In the genomic region with DNA sequence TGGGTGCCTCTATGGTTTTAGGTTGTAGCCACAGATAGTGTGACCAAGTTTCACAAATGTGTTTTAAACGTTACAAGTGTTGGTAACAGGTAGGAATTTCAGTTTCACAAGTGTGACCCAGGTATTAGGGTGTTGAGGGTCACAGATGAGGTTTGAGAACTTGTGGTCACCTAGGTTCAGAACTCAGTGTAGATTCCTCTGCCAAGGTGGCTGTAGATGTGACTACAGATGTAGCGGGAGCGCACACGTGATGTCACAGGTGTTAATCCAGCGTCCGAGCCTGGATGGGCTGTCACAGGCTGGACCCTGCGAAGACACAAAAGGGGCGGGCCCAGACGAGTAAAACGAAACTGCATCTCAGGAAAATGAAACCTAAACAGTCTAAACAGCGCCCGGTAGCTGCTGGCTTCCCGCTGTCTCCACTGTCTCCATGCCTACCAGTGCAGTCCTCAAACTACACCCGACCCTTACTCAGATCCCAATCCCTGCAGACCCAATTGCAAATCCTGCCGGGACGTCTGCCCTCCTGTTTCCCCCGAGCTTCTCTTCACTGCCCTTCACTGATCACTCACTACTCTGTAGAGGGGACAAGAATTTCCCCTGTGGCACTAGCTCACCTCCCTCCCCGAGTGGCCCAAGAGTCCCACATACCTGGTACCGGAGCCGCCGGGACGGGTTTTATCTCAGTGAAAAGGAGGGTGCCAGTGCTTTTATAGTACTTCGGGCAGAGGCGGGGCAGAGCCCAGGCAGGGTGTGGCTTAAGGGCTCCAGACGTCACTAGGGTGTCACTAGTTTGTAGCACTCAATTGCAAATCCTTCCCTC, we compare ENCODE assay signal across 8 mouse cellular contexts. TPM values are rescaled to one million over a fixed set of nuclear protein-coding genes. Genes with fewer than 3 reads are reported as not detected.
DNase-seq lines count a peak whose midpoint lies in the region; ATAC-seq and TF ChIP-seq lines count a peak whose summit lies in the region.

Irf7 (minus strand) TSS at position 743 of the 823 bp plus-strand sequence.

- H3K9me3 ChIP-seq in forebrain, embryonic 11.5 days (ENCODE audit: control insufficient read depth, low read length): no peaks in the 10 kb centered on the region
- no peaks in the 10 kb centered on the region for H3K9me3 ChIP-seq in limb, embryonic 10.5 days (replicated peaks)
- no peaks in the 10 kb centered on the region for H3K9me3 ChIP-seq in midbrain, embryonic 10.5 days (replicated peaks)

- peaks cover 5% of the 10 kb centered on the region; the same call in 1 of the 2 replicates for H3K4me1 ChIP-seq in forebrain, embryonic 11.5 days (replicated peaks; ENCODE audit: control insufficient read depth, insufficient read depth, low read length)
- peaks cover 23% of the 10 kb centered on the region for H3K4me1 ChIP-seq in limb, embryonic 10.5 days
- H3K4me1 ChIP-seq in midbrain, embryonic 10.5 days: peaks cover 19% of the 10 kb centered on the region
- H3K4me1 ChIP-seq in spleen, adult 2 months (ENCODE audit: control insufficient read depth, insufficient read depth, insufficient read length): peaks cover 17% of the 10 kb centered on the region

- H3K27me3 ChIP-seq in forebrain, embryonic 11.5 days (ENCODE audit: control insufficient read depth, insufficient read depth, low read length): no peaks in the 10 kb centered on the region
- H3K27me3 ChIP-seq in limb, embryonic 10.5 days (ENCODE audit: low read depth, poor library complexity, severe bottlenecking): no peaks in the 10 kb centered on the region
- no peaks in the 10 kb centered on the region for H3K27me3 ChIP-seq in midbrain, embryonic 10.5 days (ENCODE audit: low read depth, poor library complexity, severe bottlenecking)
- no peaks in the 10 kb centered on the region for H3K27me3 ChIP-seq in spleen, adult 2 months (ENCODE audit: control insufficient read depth, insufficient read depth, low read length)

- peak within 1 kb of the TSS; percentile 37 for H3K9ac ChIP-seq in forebrain, embryonic 11.5 days (ENCODE audit: low read length)

- peak; percentile 41; the same call in 1 of the 2 replicates for TF ChIP-seq POLR2A in spleen, adult 2 months (IDR thresholded peaks at IDR 0.05; ENCODE audit: low read depth, low read length)

- peaks cover 3% of the 10 kb centered on the region; the same call in 1 of the 2 replicates for H3K36me3 ChIP-seq in forebrain, embryonic 11.5 days (ENCODE audit: control insufficient read depth, insufficient read depth, low read length)
- H3K36me3 ChIP-seq in limb, embryonic 10.5 days: peaks cover 38% of the 10 kb centered on the region
- peaks cover 38% of the 10 kb centered on the region for H3K36me3 ChIP-seq in midbrain, embryonic 10.5 days
- H3K36me3 ChIP-seq in spleen, adult 2 months (ENCODE audit: control insufficient read depth, insufficient read depth, low read length): peaks cover 29% of the 10 kb centered on the region

- H3K4me3 ChIP-seq in forebrain, embryonic 11.5 days (ENCODE audit: low read depth, low read length): peak within 1 kb of the TSS; percentile 15
- H3K4me3 ChIP-seq in limb, embryonic 10.5 days: peak within 1 kb of the TSS; percentile 46
- H3K4me3 ChIP-seq in midbrain, embryonic 10.5 days: peak within 1 kb of the TSS; percentile 49
- H3K4me3 ChIP-seq in spleen, adult 2 months (ENCODE audit: extremely low read depth, insufficient read depth, insufficient read length): peak within 1 kb of the TSS; percentile 74

- peak within 1 kb of the TSS; percentile 52 for H3K4me2 ChIP-seq in forebrain, embryonic 11.5 days (ENCODE audit: low read depth, low read length, severe bottlenecking)

- no peak for TF ChIP-seq CTCF in spleen, adult 2 months (IDR thresholded peaks at IDR 0.05; ENCODE audit: extremely low read depth, insufficient read depth, insufficient read length, insufficient replicate concordance)

- DNase-seq in adrenal gland, postnatal 25 days: peak; percentile 69
- DNase-seq in forebrain, embryonic 11.5 days (ENCODE audit: low spot score): no peak
- peak; percentile 73 to 77 for DNase-seq in heart, postnatal 36 days
- DNase-seq in limb, embryonic 10.5 days (ENCODE audit: low spot score): no peak
- no peak for DNase-seq in midbrain, embryonic 10.5 days (ENCODE audit: low spot score)
- peak; percentile 66 to 77 for DNase-seq in spleen, adult 2 months (ENCODE audit: low read depth in 1 of 2, low spot score in 2 of 2)
- DNase-seq in left cerebral cortex, adult 11 months (ENCODE audit: low spot score): no peak

- WGBS in forebrain, embryonic 11.5 days: 14% methylated on average over 25 of the region's 25 CpGs
- WGBS in limb, embryonic 10.5 days: 14% methylated on average over 25 of the region's 25 CpGs
- 14% methylated on average over 25 of the region's 25 CpGs for WGBS in midbrain, embryonic 10.5 days
- WGBS in spleen, adult 2 months: under 1% methylated on average over 25 of the region's 25 CpGs

- intact Hi-C loops in heart, postnatal 36 days (cut with DNase I): loop anchor here (2.0 kb wide), 1 partner anchor 97 kb away; no protein-coding TSS in a partner anchor

- no peak within 1 kb of the TSS for H3K27ac ChIP-seq in forebrain, embryonic 11.5 days (ENCODE audit: low read depth, low read length)
- peak within 1 kb of the TSS; percentile 11 for H3K27ac ChIP-seq in limb, embryonic 10.5 days
- H3K27ac ChIP-seq in midbrain, embryonic 10.5 days (replicated peaks): no peak within 1 kb of the TSS
- peak within 1 kb of the TSS; percentile 90 for H3K27ac ChIP-seq in spleen, adult 2 months (ENCODE audit: insufficient read depth, low read length)

- peak; percentile 83 for ATAC-seq in CD4-positive, CD25-positive, alpha-beta regulatory T cell, adult 4 months
- peak; percentile 32; the same call in 1 of the 2 replicates for ATAC-seq in forebrain, embryonic 11.5 days (replicated peaks; ENCODE audit: low FRiP score)

RNA-seq across cellular contexts. Expression of gene Irf7, which starts in this region (rescaled TPM):
- 100 to 1,000 TPM; 119 to 231 TPM for polyA plus RNA-seq in CD4-positive, CD25-positive, alpha-beta regulatory T cell, adult 4 months (2017; shearing (Covaris generic))
- 7.8 and 10.4 TPM in 2 replicates for total RNA-seq in adrenal gland, postnatal 25 days (2021)
- polyA plus RNA-seq in forebrain, embryonic 11.5 days (2014; fragmentation: Nextera tagmentation; extraction: Ambion mirVana): 0.57 and 1.2 TPM in 2 replicates
- 1 to 10 TPM; 4.1 to 8.6 TPM for total RNA-seq in heart, postnatal 36 days (2021)
- 0.50 and 0.73 TPM in 2 replicates for polyA plus RNA-seq in limb, embryonic 10.5 days (2016; fragmentation: Nextera tagmentation; extraction: Ambion mirVana)
- 0.58 and 1.4 TPM in 2 replicates for polyA plus RNA-seq in midbrain, embryonic 10.5 days (2016; fragmentation: Nextera tagmentation; extraction: Ambion mirVana)
- 105 and 160 TPM in 2 replicates for polyA plus RNA-seq in spleen, adult 2 months (2012; rRNA removed)

Comparison
In these comparisons a context has a peak if more than half of its experiments do, and no peak if none do; other contexts are left out.
1. RNA of gene Irf7 (polyA plus RNA-seq): 119 to 231 TPM in CD4-positive, CD25-positive, alpha-beta regulatory T cell, adult 4 months and 105 to 160 TPM in spleen, adult 2 months; 0.50 to 0.73 TPM in limb, embryonic 10.5 days, 0.58 to 1.4 TPM in midbrain, embryonic 10.5 days and 0.57 to 1.2 TPM in forebrain, embryonic 11.5 days; every median in the first group is over 10 times any median in the second.
2. DNase-seq: peak in adrenal gland, postnatal 25 days (single experiment), heart, postnatal 36 days (2 of 2) and spleen, adult 2 months (2 of 2); none in forebrain, embryonic 11.5 days (single experiment), limb, embryonic 10.5 days (single experiment), midbrain, embryonic 10.5 days (single experiment) and left cerebral cortex, adult 11 months (single experiment).
3. H3K27ac ChIP-seq: peak in limb, embryonic 10.5 days (single experiment) and spleen, adult 2 months (single experiment); none in forebrain, embryonic 11.5 days (single experiment) and midbrain, embryonic 10.5 days (single experiment).
4. H3K4me3 ChIP-seq: peak in every context shown above with its lines; median percentile 74 in spleen, adult 2 months; 49 in midbrain, embryonic 10.5 days; 46 in limb, embryonic 10.5 days; 15 in forebrain, embryonic 11.5 days.